Mouse (Mus musculus) heart, embryonic 14.5 days (tissue): Measurements from ENCODE around the gene Acbd3. TPM values are rescaled to one million over a fixed set of nuclear protein-coding genes. Genes with fewer than 3 reads are reported as not detected.

Experiments
- ATAC-seq: fragments of 200-750 bp; cut with Nextera tagmentation; 2 replicates; pipeline ENCODE4 v1.8.0; 2017; ENCODE audit warnings: low read depth, moderate TSS enrichment; ENCODE audit not compliant: insufficient number of reproducible peaks, insufficient read depth, low FRiP score
- H3K27ac ChIP-seq, 2 experiments: fragments of 200-500 bp in 1 of 2; fragments of 300-500 bp in 1 of 2; sonication (generic) in 1 of 2; replicated peaks in 1 of 2; 2 replicates each; pipeline ENCODE4 v1.5.1; 2012 to 2014; ENCODE audit warnings: low read depth in 2 of 2, low read length in 2 of 2, control low read depth in 1 of 2, mild to moderate bottlenecking in 1 of 2, mixed read lengths in 1 of 2; ENCODE audit not compliant: control insufficient read depth in 1 of 2, insufficient read depth in 1 of 2
- H3K27me3 ChIP-seq: fragments of 300-500 bp; sonication (generic); 2 replicates; pipeline ENCODE4 v1.6.1; 2014; ENCODE audit warnings: mild to moderate bottlenecking, low read length, control low read depth; ENCODE audit not compliant: control insufficient read depth, insufficient read depth
- H3K36me3 ChIP-seq: fragments of 300-500 bp; sonication (generic); 2 replicates; pipeline ENCODE4 v1.6.1; 2014; ENCODE audit warnings: mild to moderate bottlenecking, control low read depth, low read length, mixed read lengths; ENCODE audit not compliant: control insufficient read depth, insufficient read depth
- H3K4me1 ChIP-seq, 2 experiments: fragments of 200-500 bp in 1 of 2; fragments of 300-500 bp in 1 of 2; sonication (generic) in 1 of 2; 2 replicates each; pipeline ENCODE4 v1.6.1; 2012 to 2014; ENCODE audit warnings: low read length in 2 of 2, control low read depth in 1 of 2, mixed read lengths in 1 of 2; ENCODE audit not compliant: control insufficient read depth in 2 of 2, insufficient read depth in 2 of 2
- H3K4me2 ChIP-seq: fragments of 300-500 bp; sonication (generic); 2 replicates; pipeline ENCODE4 v1.6.1; 2014; ENCODE audit warnings: mild to moderate bottlenecking, low read length
- H3K4me3 ChIP-seq, 2 experiments: fragments of 200-500 bp in 1 of 2; fragments of 300-500 bp in 1 of 2; sonication (generic) in 1 of 2; 2 replicates each; pipeline ENCODE4 v1.5.1; 2012 to 2014; ENCODE audit warnings: low read length in 2 of 2, mild to moderate bottlenecking in 2 of 2, control low read depth in 1 of 2, low read depth in 1 of 2, moderate library complexity in 1 of 2; ENCODE audit not compliant: control insufficient read depth in 1 of 2, insufficient read depth in 1 of 2
- H3K9ac ChIP-seq: fragments of 300-500 bp; sonication (generic); 2 replicates; pipeline ENCODE4 v1.6.1; 2014; ENCODE audit warnings: mild to moderate bottlenecking, low read length
- H3K9me3 ChIP-seq: fragments of 300-500 bp; sonication (generic); 2 replicates; pipeline ENCODE4 v1.6.1; 2016; ENCODE audit warnings: low read length, control low read depth; ENCODE audit not compliant: control insufficient read depth
- WGBS: fragments of 180-500 bp; shearing (Covaris S2); extraction: QIAGEN DNeasy Blood & Tissue Kit; methylation state at CpG from one replicate; pipeline ENCODE4 v1.1.7; 2014; 5-methylcytosine and 5-hydroxymethylcytosine counted together
- polyA plus RNA-seq: library from polyadenylated mRNA; unstranded; fragments of >200 nt; fragmentation: Nextera tagmentation; extraction: Ambion mirVana; gene quantifications from 2 replicates; pipeline ENCODE4 v1.2.1, GENCODE M21; 2014

Gene Acbd3
- polyA plus RNA-seq, 1 experiment from 2014 or later = 23.7 TPM

- peak overlapping the region in 1 of 2 experiments; percentile 47; a peak in 2 of 4 replicates for H3K27ac ChIP-seq
Observed at GRCm38 (mm10) chr1:180776494-180776893, 50.7 kb downstream of the Acbd3 start.

DNA sequence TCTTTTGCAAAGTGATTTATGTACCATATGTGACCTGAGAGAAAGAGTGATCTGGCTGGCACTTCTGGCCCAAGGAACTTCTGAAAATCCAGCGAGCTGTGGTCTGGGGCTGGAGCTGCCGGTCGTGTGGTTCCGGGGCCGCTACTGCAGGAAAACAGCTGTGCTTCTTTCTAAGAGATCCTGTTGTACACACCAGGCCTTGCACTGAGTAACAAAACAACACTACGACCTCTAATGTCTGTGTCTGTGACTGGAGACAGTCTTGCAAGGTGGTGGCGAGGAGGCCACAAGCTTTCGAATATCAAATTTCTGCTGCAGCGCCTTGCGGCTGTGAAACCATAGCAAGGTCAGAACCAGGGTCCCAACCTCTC is 51.4 kb downstream of the Acbd3 start:
- WGBS = 15% methylated on average over 10 of the region's 10 CpGs
- Histone ChIP-seq H3K36me3 (no peaks in the 10 kb centered on the region), H3K4me3 (peak overlapping the region; percentile 60 to 76), H3K9ac (peak overlapping the region; percentile 86), H3K27me3 (no peaks in the 10 kb centered on the region), H3K9me3 (peaks cover 4% of the 10 kb centered on the region), H3K4me2 (peak overlapping the region; percentile 92), H3K4me1 (peaks cover 15 to 18% of the 10 kb centered on the region in 2 experiments), H3K27ac (peak overlapping the region; percentile 93 to 98)
- ATAC-seq = no peak

More at GRCm38 (mm10) chr1:180776494-180776893, 50.7 kb downstream of the Acbd3 start:
- H3K9ac ChIP-seq = peak overlapping the region; percentile 21; the same call in 1 of the 2 replicates
- no peak for ATAC-seq
- WGBS = 82% methylated on average over 6 of the region's 6 CpGs
- no peak overlapping the region for H3K4me3 ChIP-seq
- H3K36me3 ChIP-seq = no peaks in the 10 kb centered on the region
- H3K4me2 ChIP-seq = peak overlapping the region; percentile 13; the same call in 1 of the 2 replicates
- H3K4me1 ChIP-seq = peaks cover 18% of the 10 kb centered on the region in 2 experiments
- peaks cover 4% of the 10 kb centered on the region for H3K9me3 ChIP-seq
- no peaks in the 10 kb centered on the region for H3K27me3 ChIP-seq

DNA sequence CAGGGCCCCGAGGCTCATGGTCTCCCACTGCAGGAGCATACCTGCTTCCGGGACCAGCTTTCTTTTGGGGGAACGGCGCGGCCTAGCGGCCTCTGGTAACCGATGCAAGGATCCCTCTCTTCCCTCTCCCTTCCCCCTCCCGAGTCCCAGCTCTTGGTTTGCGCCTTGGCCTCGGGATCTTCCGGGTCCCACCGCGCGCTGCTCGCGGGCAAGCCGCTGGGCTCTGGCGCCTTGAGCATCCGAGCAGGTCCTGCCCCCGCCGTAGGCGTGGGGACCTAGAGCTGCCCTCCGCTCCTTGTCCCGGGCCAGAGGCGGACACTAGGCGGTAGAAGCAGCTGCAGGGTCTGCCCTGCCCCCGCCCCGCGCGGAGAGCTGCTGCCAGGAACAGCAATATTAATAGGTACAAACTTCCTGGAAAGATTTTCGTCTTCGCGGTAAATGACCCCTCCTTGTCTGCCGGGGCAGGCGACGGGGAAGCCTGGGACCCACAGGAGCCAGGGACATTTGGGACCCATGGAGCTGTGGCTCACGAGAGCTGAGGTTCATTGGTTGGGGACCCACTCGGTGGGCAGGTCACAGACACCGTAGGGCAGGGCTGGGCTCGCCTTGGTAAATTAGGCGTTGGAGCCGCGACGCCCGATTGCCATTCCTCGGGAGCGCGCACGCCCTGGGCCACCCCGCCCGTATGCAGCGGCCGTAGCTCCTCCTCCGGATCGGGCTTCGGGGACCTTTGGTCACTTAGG is 52.0 kb downstream of the Acbd3 start:
- peak overlapping the region; percentile 92 for H3K4me2 ChIP-seq
- H3K4me1 ChIP-seq = peaks cover 15 to 18% of the 10 kb centered on the region in 2 experiments
- H3K36me3 ChIP-seq = no peaks in the 10 kb centered on the region
- ATAC-seq = peak; percentile 76
- peak overlapping the region; percentile 60 to 76 for H3K4me3 ChIP-seq
- under 1% methylated on average over 56 of the region's 56 CpGs for WGBS
- H3K27ac ChIP-seq = peak overlapping the region; percentile 93 to 98
- peak overlapping the region; percentile 86 for H3K9ac ChIP-seq
- H3K9me3 ChIP-seq = peaks cover 4% of the 10 kb centered on the region
- H3K27me3 ChIP-seq = no peaks in the 10 kb centered on the region

DNA sequence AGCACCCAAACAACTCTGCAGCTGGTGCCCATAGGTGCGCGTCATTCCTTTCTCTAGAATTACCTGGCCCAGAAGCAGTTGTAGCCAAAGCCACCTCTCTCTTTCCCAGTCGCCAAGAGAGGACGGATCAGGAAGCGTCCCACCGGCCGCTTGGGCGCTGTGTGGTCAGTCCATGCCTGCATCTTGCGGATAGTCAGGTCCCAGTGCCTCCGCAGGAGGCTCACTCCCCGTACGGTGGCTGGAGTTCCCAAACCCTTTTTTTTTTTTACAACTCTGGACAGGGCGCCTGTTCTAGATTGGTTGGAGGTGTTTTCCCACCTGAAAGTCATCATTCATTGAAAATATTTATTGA is 52.5 kb downstream of the Acbd3 start:
- peak overlapping the region; percentile 92 for H3K4me2 ChIP-seq
- H3K36me3 ChIP-seq = no peaks in the 10 kb centered on the region
- under 1% methylated on average over 13 of the region's 13 CpGs for WGBS
- H3K9me3 ChIP-seq = peaks cover 4% of the 10 kb centered on the region
- peak overlapping the region; percentile 86 for H3K9ac ChIP-seq
- H3K4me1 ChIP-seq = peaks cover 18 to 19% of the 10 kb centered on the region in 2 experiments
- H3K4me3 ChIP-seq = peak overlapping the region; percentile 60 to 76
- peak overlapping the region; percentile 69 to 98; a peak in 3 of 4 replicates for H3K27ac ChIP-seq
- no peaks in the 10 kb centered on the region for H3K27me3 ChIP-seq
- peak; percentile 11; the same call in 1 of the 2 replicates for ATAC-seq

GRCm38 (mm10) chr1:180778941-180779340 is 53.1 kb downstream of the Acbd3 start:
- H3K4me1 ChIP-seq = peaks cover 18 to 19% of the 10 kb centered on the region in 2 experiments
- 87% methylated on average over 10 of the region's 10 CpGs for WGBS
- no peak overlapping the region for H3K9ac ChIP-seq
- no peak overlapping the region for H3K27ac ChIP-seq
- no peaks in the 10 kb centered on the region for H3K27me3 ChIP-seq
- H3K4me3 ChIP-seq = peak overlapping the region in 1 of 2 experiments; percentile 76; a peak in 1 of 4 replicates
- no peak for ATAC-seq
- no peaks in the 10 kb centered on the region for H3K36me3 ChIP-seq
- peak overlapping the region; percentile 92; the same call in 1 of the 2 replicates for H3K4me2 ChIP-seq
- peaks cover 4% of the 10 kb centered on the region for H3K9me3 ChIP-seq

- Histone ChIP-seq H3K4me1 (peaks cover 18 to 19% of the 10 kb centered on the region in 2 experiments), H3K27ac (no peak overlapping the region)
- 88% methylated on average over 8 of the region's 8 CpGs for WGBS
Observed at GRCm38 (mm10) chr1:180780291-180780690, 54.4 kb downstream of the Acbd3 start.

DNA sequence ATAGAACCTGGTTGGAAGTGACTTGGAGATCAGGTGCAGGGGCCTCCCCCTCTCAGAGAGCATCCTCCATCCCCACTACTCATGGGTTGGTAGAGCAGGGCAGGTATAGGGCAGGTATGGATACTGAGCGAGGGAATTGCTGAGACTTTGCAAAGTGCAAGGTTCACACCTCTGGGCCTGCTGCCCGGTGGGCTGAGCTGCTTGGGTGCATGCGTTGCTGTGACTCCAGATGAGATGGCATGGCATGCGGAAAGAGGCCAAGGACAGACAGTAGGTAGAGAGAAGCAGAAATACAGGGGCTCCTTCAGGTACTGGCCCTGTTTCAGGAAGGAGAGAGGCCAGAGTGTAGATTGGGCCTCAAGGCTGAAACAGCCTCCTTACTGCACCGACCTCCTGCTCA is 55.4 kb downstream of the Acbd3 start:
- Histone ChIP-seq H3K27me3 (no peaks in the 10 kb centered on the region), H3K4me3 (no peak overlapping the region), H3K9me3 (no peaks in the 10 kb centered on the region), H3K27ac (no peak overlapping the region), H3K4me1 (peaks cover 10 to 11% of the 10 kb centered on the region in 2 experiments), H3K4me2 (no peak overlapping the region), H3K9ac (no peak overlapping the region), H3K36me3 (no peaks in the 10 kb centered on the region)
- ATAC-seq = no peak
- WGBS = 85% methylated on average over 5 of the region's 5 CpGs

More at GRCm38 (mm10) chr1:180780291-180780690, 54.4 kb downstream of the Acbd3 start:
- Histone ChIP-seq H3K4me2 (no peak overlapping the region), H3K9ac (no peak overlapping the region), H3K4me3 (no peak overlapping the region), H3K27me3 (no peaks in the 10 kb centered on the region), H3K36me3 (no peaks in the 10 kb centered on the region), H3K9me3 (no peaks in the 10 kb centered on the region)
- no peak for ATAC-seq
